Mouse (Mus musculus): ENCODE measurements around the gene Tpd52l2.
A peak's percentile ranks its signal among the peaks of the same experiment; 100 is the strongest.

Tpd52l2 gene

GRCm38 (mm10) chr2:181537444-181538047 is 40.6 kb downstream of the Tpd52l2 start:
- DNase-seq (ENCODE audit: low read depth, low spot score) = peak; percentile 49

- DNase-seq (ENCODE audit: low read depth, low spot score) = no peak
Observed at GRCm38 (mm10) chr2:181541761-181542380, 44.9 kb downstream of the Tpd52l2 start.

- no peak for DNase-seq (ENCODE audit: low read depth, low spot score)
Observed at GRCm38 (mm10) chr2:181546142-181546541, 49.2 kb downstream of the Tpd52l2 start.

- DNase-seq (ENCODE audit: low read depth, low spot score) = no peak
Observed at GRCm38 (mm10) chr2:181548227-181548626, 51.3 kb downstream of the Tpd52l2 start.

GRCm38 (mm10) chr2:181548682-181549081 is 51.7 kb downstream of the Tpd52l2 start:
- no peak for DNase-seq (ENCODE audit: low read depth, low spot score)

GRCm38 (mm10) chr2:181550233-181550632 is 53.3 kb downstream of the Tpd52l2 start:
- no peak for DNase-seq (ENCODE audit: low read depth, low spot score)

GRCm38 (mm10) chr2:181553772-181554171 is 56.8 kb downstream of the Tpd52l2 start:
- DNase-seq (ENCODE audit: low read depth, low spot score) = no peak

- DNase-seq (ENCODE audit: low read depth, low spot score) = no peak
Observed at GRCm38 (mm10) chr2:181567338-181567737, 70.4 kb downstream of the Tpd52l2 start.

Measured in retina, postnatal 7 days (tissue).